Mouse (Mus musculus) MEL (cell line): ENCODE results near the gene Hoxa11.

Experiments
- CTCF ChIP-seq, 3 experiments: IDR thresholded peaks in 2 of 3; conservative IDR thresholded peaks in 1 of 3; 2 replicates each; pipeline ENCODE4 v1.5.1; 2011 to 2012; ENCODE audit warnings: low read length in 3 of 3, low read depth in 2 of 3, mild to moderate bottlenecking in 2 of 3, improper control_type of control experiment in 1 of 3, inconsistent platforms in 1 of 3, mixed read lengths in 1 of 3, moderate library complexity in 1 of 3; ENCODE audit not compliant: control insufficient read depth in 1 of 3, insufficient read depth in 1 of 3, poor library complexity in 1 of 3, severe bottlenecking in 1 of 3
- GATA1 ChIP-seq: IDR thresholded peaks from 2 replicates; pipeline ENCODE4 v1.6.1; 2011; ENCODE audit warnings: low read depth, low read length, improper control_type of control experiment

- TF ChIP-seq CTCF (IDR thresholded peaks at IDR 0.05 in 2 of 3, conservative IDR thresholded peaks at IDR 0.05 in 1 of 3; ENCODE audit: control insufficient read depth in 1 of 3, insufficient read depth in 1 of 3, low read depth in 2 of 3, low read length in 3 of 3, poor library complexity in 1 of 3, severe bottlenecking in 1 of 3): no peak
- no peak for TF ChIP-seq GATA1
These were observed 5.7 kb upstream of the Hoxa11 start for GRCm38 (mm10) chr6:52251177-52251879.
